ENCODE assay signal across 19 mouse cellular contexts in genomic region chr16:19977282-19977681, GRCm38 (mm10). TPM values are rescaled to one million over a fixed set of nuclear protein-coding genes. Genes with fewer than 3 reads are reported as not detected.
DNase-seq lines count a peak whose midpoint lies in the region; ATAC-seq and TF ChIP-seq lines count a peak whose summit lies in the region.
"Had no signal": no experiment of that assay in that cellular context is flagged by ENCODE, and none has a peak within 500 bp of the region (broad histone marks: within the 10 kb centered on the region; RNA-seq: fewer than 3 reads in every experiment).

No protein-coding gene starts in this region.

- no peak for ATAC-seq in liver, embryonic 14.5 days (ENCODE audit: insufficient read depth)
- ATAC-seq in liver, postnatal 0 days = no peak
- ATAC-seq: intestine, embryonic 16.5 days had no signal

- no peak overlapping the region for H3K27ac ChIP-seq in liver, embryonic 14.5 days
- H3K27ac ChIP-seq in liver, postnatal 0 days (ENCODE audit: low read depth) = no peak overlapping the region
- H3K27ac ChIP-seq: embryonic facial prominence, embryonic 13.5 days; forebrain, embryonic 12.5 days; stomach, embryonic 15.5 days had no signal

- H3K9me3 ChIP-seq in liver, embryonic 14.5 days (ENCODE audit: control insufficient read depth, low read length) = no peaks in the 10 kb centered on the region
- no peaks in the 10 kb centered on the region for H3K9me3 ChIP-seq in liver, postnatal 0 days (ENCODE audit: low read length)
- H3K9me3 ChIP-seq: embryonic facial prominence, embryonic 13.5 days; forebrain, embryonic 12.5 days; stomach, embryonic 15.5 days had no signal

- TF ChIP-seq EP300 in liver, embryonic 14.5 days (IDR thresholded peaks at IDR 0.05; ENCODE audit: low read depth) = no peak
- TF ChIP-seq EP300 in liver, postnatal 0 days (IDR thresholded peaks at IDR 0.05; ENCODE audit: low read depth) = no peak

- H3K4me1 ChIP-seq in liver, embryonic 14.5 days (replicated peaks; ENCODE audit: control insufficient read depth in 2 of 2, insufficient read depth in 2 of 2, low read length in 1 of 2) = peaks cover 0 to 8% of the 10 kb centered on the region in 2 experiments; a peak in 2 of 4 replicates
- peaks cover 34% of the 10 kb centered on the region for H3K4me1 ChIP-seq in liver, postnatal 0 days (ENCODE audit: insufficient read depth)
- H3K4me1 ChIP-seq: embryonic facial prominence, embryonic 13.5 days; forebrain, embryonic 12.5 days; stomach, embryonic 15.5 days had no signal

- peak in 2 of 3 experiments; percentile 7 to 10 for DNase-seq in liver, embryonic 14.5 days (ENCODE audit: low read depth in 3 of 3, low spot score in 3 of 3)
- no peak for DNase-seq in liver, postnatal 0 days
- DNase-seq in thymus, postnatal 14 days = peak; percentile 39
- no peak for DNase-seq in thymus, postnatal 10 days (ENCODE audit: low spot score in 2 of 2)
- DNase-seq in c-Kit-positive CD71-positive TER-119-negative erythroid progenitor cells, embryonic 14.5 days (ENCODE audit: low read depth) = peak; percentile 22
- DNase-seq in thymus, postnatal 4 days = peak; percentile 41
- no peak for DNase-seq in cerebellum, postnatal 10 days
- no peak for DNase-seq in gastrocnemius, adult 8-10 months (ENCODE audit: low spot score in 2 of 2)
- DNase-seq: adrenal gland, postnatal 14 days; heart, adult 18-20 months; kidney, postnatal 36 days; layer of hippocampus, postnatal 36 days; left cerebral cortex, postnatal 4 days; lung, adult 2 months; right cerebral cortex, postnatal 25 days had no signal

- no peak overlapping the region for H3K9ac ChIP-seq in liver, embryonic 14.5 days (replicated peaks)
- no peak overlapping the region for H3K9ac ChIP-seq in liver, postnatal 0 days (replicated peaks)
- H3K9ac ChIP-seq: embryonic facial prominence, embryonic 13.5 days; forebrain, embryonic 12.5 days; stomach, embryonic 15.5 days had no signal

- H3K4me3 ChIP-seq in liver, embryonic 14.5 days (ENCODE audit: insufficient read depth in 1 of 2, low read depth in 2 of 2, low read length in 2 of 2) = no peak overlapping the region
- no peak overlapping the region for H3K4me3 ChIP-seq in liver, postnatal 0 days (ENCODE audit: low read depth, low read length)
- H3K4me3 ChIP-seq: embryonic facial prominence, embryonic 13.5 days; forebrain, embryonic 12.5 days; stomach, embryonic 15.5 days had no signal

- WGBS in liver, embryonic 14.5 days (ENCODE audit: insufficient replicate concordance) = 26% methylated on average over 5 of the region's 5 CpGs
- WGBS in liver, postnatal 0 days (ENCODE audit: insufficient replicate concordance) = 42% methylated on average over 5 of the region's 5 CpGs

- H3K36me3 ChIP-seq in liver, embryonic 14.5 days (replicated peaks; ENCODE audit: control insufficient read depth, insufficient read depth, low read depth) = no peaks in the 10 kb centered on the region
- no peaks in the 10 kb centered on the region for H3K36me3 ChIP-seq in liver, postnatal 0 days (replicated peaks; ENCODE audit: insufficient read depth, low read length)
- H3K36me3 ChIP-seq: embryonic facial prominence, embryonic 13.5 days; forebrain, embryonic 12.5 days; stomach, embryonic 15.5 days had no signal

- TF ChIP-seq CTCF in liver, embryonic 14.5 days (IDR thresholded peaks at IDR 0.05; ENCODE audit: low read depth) = no peak
- TF ChIP-seq CTCF in liver, postnatal 0 days (IDR thresholded peaks at IDR 0.05; ENCODE audit: low read depth) = no peak

- no peaks in the 10 kb centered on the region for H3K27me3 ChIP-seq in liver, embryonic 14.5 days (ENCODE audit: control insufficient read depth, insufficient read depth, low read length)
- no peaks in the 10 kb centered on the region for H3K27me3 ChIP-seq in liver, postnatal 0 days (ENCODE audit: insufficient read depth, low read length)
- H3K27me3 ChIP-seq: embryonic facial prominence, embryonic 13.5 days; forebrain, embryonic 12.5 days; stomach, embryonic 15.5 days had no signal

- H3K4me2 ChIP-seq in liver, embryonic 14.5 days (ENCODE audit: low read depth) = no peak overlapping the region
- no peak overlapping the region for H3K4me2 ChIP-seq in liver, postnatal 0 days (ENCODE audit: low read depth, low read length)
- H3K4me2 ChIP-seq: embryonic facial prominence, embryonic 13.5 days; forebrain, embryonic 12.5 days; stomach, embryonic 15.5 days had no signal

RNA-seq across cellular contexts. Expression of gene Klhl6, which starts 5.6 kb away (rescaled TPM):
- 3.9 and 5.0 TPM in 2 replicates for polyA plus RNA-seq in liver, embryonic 14.5 days (2012; rRNA removed)
- polyA plus RNA-seq in liver, embryonic 14.5 days (2014; fragmentation: Nextera tagmentation; extraction: Ambion mirVana) = 7.7 and 8.2 TPM in 2 replicates
- 17.1 and 17.2 TPM in 2 replicates for polyA plus RNA-seq in liver, postnatal 0 days (2015; fragmentation: Nextera tagmentation; extraction: Ambion mirVana)
- total RNA-seq in gastrocnemius, adult 8-10 months (2022) = under 1 TPM; 0.29 to 0.59 (median 0.42) TPM

Comparison
In these comparisons a context has a peak if more than half of its experiments do, and no peak if none do; other contexts are left out.
1. DNase-seq: peak in liver, embryonic 14.5 days (2 of 3), thymus, postnatal 14 days (single experiment), c-Kit-positive CD71-positive TER-119-negative erythroid progenitor cells, embryonic 14.5 days (single experiment) and thymus, postnatal 4 days (single experiment); none in liver, postnatal 0 days (single experiment), thymus, postnatal 10 days (0 of 2), cerebellum, postnatal 10 days (0 of 2) and gastrocnemius, adult 8-10 months (0 of 2).